ENCODE assay signal across 9 mouse cellular contexts in the genomic region with DNA sequence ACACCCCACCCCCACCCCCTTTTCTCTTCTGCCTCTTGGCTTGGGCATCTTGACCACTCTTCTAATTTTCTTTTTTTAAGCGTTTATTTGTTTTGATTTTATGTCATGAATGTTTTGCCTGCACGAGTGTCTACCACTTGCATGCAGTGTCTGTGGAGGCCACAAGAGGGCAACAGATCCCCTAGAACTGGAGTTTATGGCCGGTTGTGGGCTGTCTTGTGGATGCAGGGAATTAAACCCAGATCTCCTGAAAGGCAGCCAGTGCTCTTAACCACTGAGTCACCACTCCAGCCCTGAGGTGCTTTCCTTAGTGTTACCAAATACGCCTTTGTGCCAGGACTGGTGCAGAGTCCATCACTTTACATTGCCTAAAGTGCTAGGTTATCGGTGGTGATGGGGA. TPM values are rescaled to one million over a fixed set of nuclear protein-coding genes. Genes with fewer than 3 reads are reported as not detected.
A peak's percentile ranks its signal among the peaks of the same experiment; 100 is the strongest.
DNase-seq lines count a peak whose midpoint lies in the region; TF ChIP-seq lines count a peak whose summit lies in the region.
"Had no signal": no experiment of that assay in that cellular context is flagged by ENCODE, and none has a peak within 500 bp of the region (broad histone marks: within the 10 kb centered on the region; RNA-seq: fewer than 3 reads in every experiment).

No protein-coding gene starts in this region.

- no peaks in the 10 kb centered on the region for H3K36me3 ChIP-seq in spleen, adult 2 months (ENCODE audit: control insufficient read depth, insufficient read depth, low read length)

- no peak overlapping the region for H3K4me3 ChIP-seq in left cerebral cortex, adult 2 months
- no peak overlapping the region for H3K4me3 ChIP-seq in bone marrow macrophage, adult 2 months (ENCODE audit: insufficient read depth, low read length)
- no peak overlapping the region for H3K4me3 ChIP-seq in spleen, adult 2 months (ENCODE audit: extremely low read depth, insufficient read depth, insufficient read length)

- peak; percentile 70 for TF ChIP-seq CTCF in left cerebral cortex, adult 2 months (IDR thresholded peaks at IDR 0.05)
- peak; percentile 89 for TF ChIP-seq CTCF in bone marrow macrophage, adult 2 months (IDR thresholded peaks at IDR 0.05; ENCODE audit: low read depth, low read length)
- peak; percentile 77; the same call in 1 of the 2 replicates for TF ChIP-seq CTCF in spleen, adult 2 months (IDR thresholded peaks at IDR 0.05; ENCODE audit: extremely low read depth, insufficient read depth, insufficient read length, insufficient replicate concordance)

- peak; percentile 54 to 56 for DNase-seq in cerebellum, adult 18-20 months
- no peak for DNase-seq in cerebellum, adult 11-12 months
- peak in 1 of 2 experiments; percentile 35 for DNase-seq in left cerebral cortex, adult 2 months (ENCODE audit: extremely low spot score in 1 of 2, low spot score in 2 of 2)
- no peak for DNase-seq in left cerebral cortex, adult 11 months (ENCODE audit: low spot score)
- DNase-seq in kidney, postnatal 25 days: peak; percentile 50 to 77
- peak; percentile 21 to 64 for DNase-seq in spleen, adult 2 months (ENCODE audit: low read depth in 1 of 2, low spot score in 2 of 2)
- no peak for DNase-seq in right cerebral cortex, postnatal 10 days (ENCODE audit: low spot score in 2 of 2)

- peaks cover 4% of the 10 kb centered on the region for H3K4me1 ChIP-seq in bone marrow macrophage, adult 2 months (ENCODE audit: control insufficient read depth, insufficient read depth, low read length)
- H3K4me1 ChIP-seq in spleen, adult 2 months (ENCODE audit: control insufficient read depth, insufficient read depth, insufficient read length): no peaks in the 10 kb centered on the region; the same call in 1 of the 2 replicates

- H3K27ac ChIP-seq in left cerebral cortex, adult 2 months: no peak overlapping the region
- H3K27ac ChIP-seq in bone marrow macrophage, adult 2 months (ENCODE audit: insufficient read depth, low read depth, low read length): no peak overlapping the region
- no peak overlapping the region for H3K27ac ChIP-seq in spleen, adult 2 months (ENCODE audit: insufficient read depth, low read length)

- no peaks in the 10 kb centered on the region for H3K27me3 ChIP-seq in spleen, adult 2 months (ENCODE audit: control insufficient read depth, insufficient read depth, low read length)

- intact Hi-C loops in left cerebral cortex, adult 2 months (cut with DNase I): loop anchor here (2.0 kb wide), 1 partner anchor 331 kb away; no protein-coding TSS in a partner anchor

- WGBS in spleen, adult 2 months: 56% methylated on average over 5 of the region's 5 CpGs

- no peak for TF ChIP-seq POLR2A in bone marrow macrophage, adult 2 months (IDR thresholded peaks at IDR 0.05; ENCODE audit: borderline replicate concordance, low read depth, low read length)
- no peak for TF ChIP-seq POLR2A in spleen, adult 2 months (IDR thresholded peaks at IDR 0.05; ENCODE audit: low read depth, low read length)

RNA-seq across cellular contexts. Expression of a gene that starts 39.8 kb away (rescaled TPM):
- total RNA-seq in left cerebral cortex, adult 2 months (2021): 1 to 10 TPM; 6.8 to 7.1 TPM
- 2.0 and 3.3 TPM in 2 replicates for polyA plus RNA-seq in bone marrow macrophage, adult 2 months (2012; ENCODE audit: insufficient read depth, insufficient read length, missing spikeins)
- 75.0 and 77.1 TPM in 2 replicates for polyA plus RNA-seq in spleen, adult 2 months (2012; rRNA removed)
- polyA plus RNA-seq: Patski had no signal

RNA-seq across cellular contexts. Expression of a gene that starts 52.2 kb away (rescaled TPM):
- 10 to 100 TPM; 19.3 to 20.9 TPM for total RNA-seq in left cerebral cortex, adult 2 months (2021)
- 34.4 and 35.7 TPM in 2 replicates for polyA plus RNA-seq in bone marrow macrophage, adult 2 months (2012; ENCODE audit: insufficient read depth, insufficient read length, missing spikeins)
- polyA plus RNA-seq in spleen, adult 2 months (2012; rRNA removed): 38.6 and 39.9 TPM in 2 replicates

Comparison
In these comparisons a context has a peak if more than half of its experiments do, and no peak if none do; other contexts are left out.
1. DNase-seq: peak in cerebellum, adult 18-20 months (2 of 2), kidney, postnatal 25 days (2 of 2) and spleen, adult 2 months (2 of 2); none in cerebellum, adult 11-12 months (single experiment), left cerebral cortex, adult 11 months (single experiment) and right cerebral cortex, postnatal 10 days (0 of 2).
2. RNA of a gene that starts 39.8 kb away (polyA plus RNA-seq): 75.0 to 77.1 TPM in spleen, adult 2 months; 2.0 to 3.3 TPM in bone marrow macrophage, adult 2 months; every median in the first group is over 10 times any median in the second.
3. Peak in every context shown above with its lines, with median percentiles within 50 percentile points of each other: CTCF ChIP-seq.